ENCODE assay signal across 18 mouse cellular contexts in genomic region chr16:5673372-5673960, GRCm38 (mm10).
DNase-seq lines count a peak whose midpoint lies in the region; ATAC-seq and TF ChIP-seq lines count a peak whose summit lies in the region.
"Had no signal": no experiment of that assay in that cellular context is flagged by ENCODE, and none has a peak within 500 bp of the region (broad histone marks: within the 10 kb centered on the region; RNA-seq: fewer than 3 reads in every experiment).

No protein-coding gene starts in this region.

- whole genome bisulfite sequencing in cerebellum, adult 2 months, result 36% methylated on average over 6 of the region's 6 CpGs
- whole genome bisulfite sequencing in heart, embryonic 12.5 days, result 62% methylated on average over 6 of the region's 6 CpGs
- 68% methylated on average over 6 of the region's 6 CpGs for WGBS in midbrain, embryonic 15.5 days
- WGBS in midbrain, embryonic 13.5 days, result 78% methylated on average over 6 of the region's 6 CpGs

- TF ChIP-seq POLR2A in cerebellum, adult 2 months (IDR thresholded peaks at IDR 0.05; ENCODE audit: borderline replicate concordance, insufficient read depth, low read length), result no peak

- no peaks in the 10 kb centered on the region for H3K27me3 ChIP-seq in cerebellum, adult 2 months (ENCODE audit: control insufficient read depth, insufficient read depth, low read length)
- no peaks in the 10 kb centered on the region for H3K27me3 ChIP-seq in heart, embryonic 12.5 days (replicated peaks)
- H3K27me3 ChIP-seq in midbrain, embryonic 15.5 days (replicated peaks), result no peaks in the 10 kb centered on the region
- no peaks in the 10 kb centered on the region; the same call in 1 of the 2 replicates for H3K27me3 ChIP-seq in midbrain, embryonic 13.5 days
- H3K27me3 ChIP-seq: forebrain, embryonic 13.5 days; hindbrain, embryonic 15.5 days; stomach, embryonic 15.5 days had no signal

- H3K27ac ChIP-seq in cerebellum, adult 2 months (ENCODE audit: insufficient read depth, low read length), result no peak overlapping the region
- no peak overlapping the region for H3K27ac ChIP-seq in heart, embryonic 12.5 days (ENCODE audit: poor library complexity, severe bottlenecking)
- 0 out of 2 replicates have a peak overlapping the region, but pooled peaks have one; percentile 24 for H3K27ac ChIP-seq in midbrain, embryonic 15.5 days
- no peak overlapping the region for H3K27ac ChIP-seq in midbrain, embryonic 13.5 days
- H3K27ac ChIP-seq: forebrain, embryonic 13.5 days; heart, embryonic 10.5 days; limb, embryonic 10.5 days; stomach, embryonic 15.5 days had no signal

- H3K4me2 ChIP-seq in heart, embryonic 12.5 days, result no peak overlapping the region
- H3K4me2 ChIP-seq in midbrain, embryonic 15.5 days, result no peak overlapping the region
- no peak overlapping the region for H3K4me2 ChIP-seq in midbrain, embryonic 13.5 days (replicated peaks)
- H3K4me2 ChIP-seq: forebrain, embryonic 13.5 days; hindbrain, embryonic 15.5 days; stomach, embryonic 15.5 days had no signal

- no peak overlapping the region for H3K4me3 ChIP-seq in cerebellum, adult 2 months (replicated peaks; ENCODE audit: insufficient read depth, low read depth, low read length)
- no peak overlapping the region for H3K4me3 ChIP-seq in heart, embryonic 12.5 days
- no peak overlapping the region for H3K4me3 ChIP-seq in midbrain, embryonic 15.5 days
- no peak overlapping the region for H3K4me3 ChIP-seq in midbrain, embryonic 13.5 days (replicated peaks)
- H3K4me3 ChIP-seq: forebrain, embryonic 13.5 days; heart, embryonic 10.5 days; hindbrain, embryonic 15.5 days; limb, embryonic 10.5 days; myocyte; stomach, embryonic 15.5 days had no signal

- no peak overlapping the region for H3K9ac ChIP-seq in heart, embryonic 12.5 days
- H3K9ac ChIP-seq in midbrain, embryonic 15.5 days, result no peak overlapping the region
- no peak overlapping the region for H3K9ac ChIP-seq in midbrain, embryonic 13.5 days (replicated peaks)
- H3K9ac ChIP-seq: forebrain, embryonic 13.5 days; hindbrain, embryonic 15.5 days; stomach, embryonic 15.5 days had no signal

- no peaks in the 10 kb centered on the region for H3K36me3 ChIP-seq in heart, embryonic 12.5 days
- no peaks in the 10 kb centered on the region for H3K36me3 ChIP-seq in midbrain, embryonic 15.5 days (replicated peaks)
- H3K36me3 ChIP-seq in midbrain, embryonic 13.5 days, result no peaks in the 10 kb centered on the region
- H3K36me3 ChIP-seq: heart, embryonic 10.5 days; hindbrain, embryonic 15.5 days; limb, embryonic 10.5 days; stomach, embryonic 15.5 days had no signal

- DNase-seq in cerebellum, adult 2 months, result peak; percentile 13 to 18
- DNase-seq in heart, adult 11 months, result peak; percentile 64
- DNase-seq in adrenal gland, postnatal 10 days, result peak; percentile 75
- DNase-seq in testis, postnatal 10 days (ENCODE audit: low spot score), result no peak
- DNase-seq: lung, adult 2 months; lung, postnatal 36 days; thymus, adult 2 months had no signal

- no peak for TF ChIP-seq CTCF in cerebellum, adult 2 months (IDR thresholded peaks at IDR 0.05; ENCODE audit: borderline replicate concordance, insufficient read depth, low read depth, low read length)

- peaks cover 4% of the 10 kb centered on the region for H3K4me1 ChIP-seq in cerebellum, adult 2 months (ENCODE audit: control insufficient read depth, insufficient read depth, low read length)
- H3K4me1 ChIP-seq in heart, embryonic 12.5 days (replicated peaks), result no peaks in the 10 kb centered on the region
- peaks cover 13% of the 10 kb centered on the region for H3K4me1 ChIP-seq in midbrain, embryonic 15.5 days
- H3K4me1 ChIP-seq in midbrain, embryonic 13.5 days (replicated peaks), result no peaks in the 10 kb centered on the region
- H3K4me1 ChIP-seq: heart, embryonic 10.5 days; limb, embryonic 10.5 days; stomach, embryonic 15.5 days had no signal

- no peaks in the 10 kb centered on the region; the same call in 1 of the 2 replicates for H3K9me3 ChIP-seq in heart, embryonic 12.5 days (replicated peaks)
- H3K9me3 ChIP-seq in midbrain, embryonic 15.5 days, result no peaks in the 10 kb centered on the region
- H3K9me3 ChIP-seq in midbrain, embryonic 13.5 days, result no peaks in the 10 kb centered on the region
- H3K9me3 ChIP-seq: forebrain, embryonic 13.5 days; heart, embryonic 10.5 days; hindbrain, embryonic 15.5 days; limb, embryonic 10.5 days; stomach, embryonic 15.5 days had no signal

- ATAC-seq in cerebellum, adult (ENCODE audit: insufficient number of reproducible peaks, low FRiP score, low TSS enrichment), result no peak
- ATAC-seq in heart, embryonic 12.5 days (ENCODE audit: insufficient number of reproducible peaks, low FRiP score), result no peak
- ATAC-seq in midbrain, embryonic 15.5 days (replicated peaks), result no peak
- no peak for ATAC-seq in midbrain, embryonic 13.5 days
- ATAC-seq: forebrain, embryonic 13.5 days; intestine, postnatal 0 days had no signal
